Mouse (Mus musculus): ENCODE data around the gene 1700025G04Rik.
"Not testable (repeated sequence)": the region's sequence is repeated elsewhere in the genome, so short reads cannot be mapped to it uniquely, and the experiment has no call there.

The 1700025G04Rik gene

GRCm38 (mm10) chr1:151807286-151807685 lies 282.6 kb downstream of the 1700025G04Rik start:
- in situ Hi-C loops (cut with MboI, MseI), result no loop called here

GRCm38 (mm10) chr1:151802795-151803194 lies 287.1 kb downstream of the 1700025G04Rik start:
- in situ Hi-C loops (cut with MboI, MseI), result not testable (repeated sequence)
